Mouse (Mus musculus): ENCODE measurements at regions not wholly inside any gene's neighbourhood (a gene's known extent, or its start where the extent isn't known, plus 50 kb on each side); places are given as distances from the start of the nearest gene placed in this dataset.

DNA sequence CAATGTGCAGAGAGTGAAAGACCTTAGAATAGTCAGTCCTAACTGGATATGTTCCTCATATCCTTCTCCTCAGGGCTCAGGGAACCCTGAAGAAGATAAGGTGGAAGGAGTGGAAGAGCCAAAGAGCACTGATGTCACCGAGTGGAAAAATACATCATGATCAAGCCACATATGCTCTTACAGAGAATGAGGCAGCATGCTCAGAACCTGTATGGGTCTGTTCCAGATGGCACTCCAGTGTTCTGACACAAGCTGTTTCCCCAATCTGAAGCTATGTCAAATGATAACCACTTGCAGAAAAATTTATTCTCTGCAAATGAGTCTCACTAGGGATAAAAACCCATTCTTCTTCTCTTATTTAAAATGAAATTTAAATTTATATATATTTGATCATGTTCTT, 572.6 kb upstream of the Robo2 start:
- ATAC-seq (ENCODE audit: insufficient read depth, low read depth): no peak
- TF ChIP-seq EP300 (IDR thresholded peaks at IDR 0.05; ENCODE audit: low read depth) (no peak), CTCF (IDR thresholded peaks at IDR 0.05; ENCODE audit: low read depth) (no peak)
- DNase-seq (ENCODE audit: low spot score): no peak
- H3K27ac ChIP-seq (ENCODE audit: low read depth): no peak overlapping the region
- H3K27me3 ChIP-seq (ENCODE audit: control insufficient read depth, insufficient read depth, low read length): no peaks in the 10 kb centered on the region
- H3K9me3 ChIP-seq (replicated peaks; ENCODE audit: control insufficient read depth, low read length): no peaks in the 10 kb centered on the region
- H3K4me1 ChIP-seq (ENCODE audit: control insufficient read depth, insufficient read depth): no peaks in the 10 kb centered on the region
- H3K4me3 ChIP-seq (ENCODE audit: low read depth, low read length): no peak overlapping the region
- no peak overlapping the region for H3K9ac ChIP-seq (replicated peaks; ENCODE audit: low read depth, low read length)
- no peaks in the 10 kb centered on the region for H3K36me3 ChIP-seq (replicated peaks; ENCODE audit: control insufficient read depth, insufficient read depth, low read length)
- 50% methylated on average over 1 of the region's 1 CpGs for WGBS
- no peak overlapping the region for H3K4me2 ChIP-seq (ENCODE audit: low read depth, low read length)

DNA sequence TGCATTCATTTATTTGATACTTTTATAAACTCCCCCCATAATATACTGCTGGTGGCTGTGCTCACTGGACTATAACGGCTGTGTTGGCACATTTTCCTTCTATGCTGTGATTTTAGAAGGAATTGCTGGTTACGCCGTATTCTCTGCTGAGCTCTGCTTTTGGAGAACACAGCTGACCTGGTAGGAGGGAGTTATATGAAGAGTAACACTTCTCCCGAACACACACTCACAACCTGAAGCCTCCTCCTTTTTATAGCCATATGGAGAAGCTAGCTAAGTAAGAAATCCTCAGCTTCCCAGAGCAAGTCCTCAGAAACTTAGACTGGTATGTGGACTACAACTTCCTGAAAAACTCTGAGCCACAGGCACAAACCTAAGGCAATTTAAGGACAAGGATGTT, 554.5 kb upstream of the Robo2 start:
- whole genome bisulfite sequencing: 78% methylated on average over 4 of the region's 4 CpGs
- H3K27me3 ChIP-seq (ENCODE audit: control insufficient read depth, insufficient read depth, low read length): no peaks in the 10 kb centered on the region
- H3K9me3 ChIP-seq (replicated peaks; ENCODE audit: control insufficient read depth, low read length): no peaks in the 10 kb centered on the region
- TF ChIP-seq CTCF (IDR thresholded peaks at IDR 0.05; ENCODE audit: low read depth) (no peak), EP300 (IDR thresholded peaks at IDR 0.05; ENCODE audit: low read depth) (no peak)
- DNase-seq (ENCODE audit: low spot score) (no peak), ATAC-seq (ENCODE audit: insufficient read depth, low read depth) (no peak)
- no peaks in the 10 kb centered on the region for H3K36me3 ChIP-seq (replicated peaks; ENCODE audit: control insufficient read depth, insufficient read depth, low read length)
- H3K27ac ChIP-seq (ENCODE audit: low read depth): no peak overlapping the region
- H3K9ac ChIP-seq (replicated peaks; ENCODE audit: low read depth, low read length): no peak overlapping the region
- H3K4me3 ChIP-seq (ENCODE audit: low read depth, low read length): no peak overlapping the region
- H3K4me2 ChIP-seq (ENCODE audit: low read depth, low read length): no peak overlapping the region
- H3K4me1 ChIP-seq (ENCODE audit: control insufficient read depth, insufficient read depth): no peaks in the 10 kb centered on the region

DNA sequence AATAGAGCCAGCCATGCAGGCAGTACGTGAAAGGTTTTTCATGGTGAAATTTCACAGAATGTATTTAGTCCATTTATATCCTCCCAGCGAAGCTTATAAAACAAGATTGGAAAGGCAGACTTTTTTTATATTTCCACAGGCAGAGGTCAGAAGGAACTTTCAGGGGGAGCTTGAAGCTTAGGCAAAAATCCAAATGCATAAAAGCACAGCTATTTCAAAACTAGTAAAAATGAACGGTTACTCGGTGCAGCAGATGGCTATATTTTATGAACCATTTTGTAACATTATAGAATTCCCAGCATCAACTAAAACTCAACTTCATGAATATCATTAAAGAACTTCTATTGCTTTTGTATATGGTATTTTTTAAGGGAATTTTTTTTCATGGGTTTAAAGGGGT, 518.1 kb upstream of the Robo2 start:
- no peak for TF ChIP-seq CTCF (IDR thresholded peaks at IDR 0.05; ENCODE audit: low read depth)
- TF ChIP-seq EP300 (IDR thresholded peaks at IDR 0.05; ENCODE audit: low read depth): no peak
- no peak overlapping the region for H3K27ac ChIP-seq (ENCODE audit: low read depth)
- no peaks in the 10 kb centered on the region for H3K9me3 ChIP-seq (replicated peaks; ENCODE audit: control insufficient read depth, low read length)
- ATAC-seq (ENCODE audit: insufficient read depth, low read depth) (no peak), DNase-seq (ENCODE audit: low spot score) (no peak)
- no peak overlapping the region for H3K4me2 ChIP-seq (ENCODE audit: low read depth, low read length)
- WGBS: 76% methylated on average over 4 of the region's 4 CpGs
- H3K36me3 ChIP-seq (replicated peaks; ENCODE audit: control insufficient read depth, insufficient read depth, low read length): no peaks in the 10 kb centered on the region
- H3K4me3 ChIP-seq (ENCODE audit: low read depth, low read length): no peak overlapping the region
- H3K9ac ChIP-seq (replicated peaks; ENCODE audit: low read depth, low read length): no peak overlapping the region
- no peaks in the 10 kb centered on the region for H3K4me1 ChIP-seq (ENCODE audit: control insufficient read depth, insufficient read depth)
- H3K27me3 ChIP-seq (ENCODE audit: control insufficient read depth, insufficient read depth, low read length): no peaks in the 10 kb centered on the region

DNA sequence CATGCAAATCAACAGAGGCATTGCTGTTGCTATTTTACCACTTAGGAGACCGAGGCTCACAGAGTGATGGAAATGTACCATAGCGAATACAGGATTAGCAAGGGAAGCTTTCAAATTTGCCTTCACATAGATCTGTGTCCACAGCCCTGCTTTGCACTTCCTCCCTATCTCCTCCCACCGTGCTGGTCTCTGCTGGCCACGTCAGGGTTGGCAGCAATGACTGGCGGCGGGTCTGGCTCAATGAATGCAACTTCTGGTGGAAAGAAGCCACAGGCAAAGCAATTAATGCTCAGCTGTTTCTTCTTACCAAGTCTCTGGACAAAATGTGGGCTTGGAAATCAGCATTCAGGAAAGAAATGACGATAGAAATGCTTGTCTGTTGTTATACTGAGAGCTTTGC, 489.2 kb upstream of the Robo2 start:
- ATAC-seq (ENCODE audit: insufficient read depth, low read depth) (no peak), DNase-seq (ENCODE audit: low spot score) (peak; percentile 13)
- TF ChIP-seq EP300 (IDR thresholded peaks at IDR 0.05; ENCODE audit: low read depth): no peak
- TF ChIP-seq CTCF (IDR thresholded peaks at IDR 0.05; ENCODE audit: low read depth): no peak
- 31% methylated on average over 7 of the region's 7 CpGs for WGBS
- Histone ChIP-seq H3K9ac (replicated peaks; ENCODE audit: low read depth, low read length) (no peak overlapping the region), H3K4me1 (ENCODE audit: control insufficient read depth, insufficient read depth) (no peaks in the 10 kb centered on the region), H3K4me2 (ENCODE audit: low read depth, low read length) (peak overlapping the region; percentile 38), H3K9me3 (replicated peaks; ENCODE audit: control insufficient read depth, low read length) (no peaks in the 10 kb centered on the region), H3K27ac (ENCODE audit: low read depth) (peak overlapping the region; percentile 34; the same call in 1 of the 2 replicates), H3K27me3 (ENCODE audit: control insufficient read depth, insufficient read depth, low read length) (no peaks in the 10 kb centered on the region), H3K36me3 (replicated peaks; ENCODE audit: control insufficient read depth, insufficient read depth, low read length) (no peaks in the 10 kb centered on the region), H3K4me3 (ENCODE audit: low read depth, low read length) (0 out of 2 replicates have a peak overlapping the region, but pooled peaks have one; percentile 8)

DNA sequence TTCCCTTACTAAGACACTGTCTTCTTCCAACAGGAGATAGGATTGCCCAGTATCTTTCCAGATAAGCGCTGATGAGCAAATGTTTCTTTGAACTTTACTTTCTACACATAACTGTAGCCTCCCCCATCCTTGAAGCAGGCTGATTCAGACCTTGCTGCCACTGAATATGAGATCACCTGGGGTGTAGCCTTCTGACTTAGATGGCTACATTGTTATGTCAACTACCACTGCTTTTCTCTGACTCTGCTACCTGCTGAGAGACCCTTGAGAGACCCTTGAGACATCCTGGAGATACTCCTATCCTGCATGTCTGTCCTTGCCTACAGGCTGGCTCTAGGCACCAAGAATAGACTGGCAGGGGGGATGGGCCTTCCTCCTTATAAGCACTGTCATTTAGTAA, 476.1 kb upstream of the Robo2 start:
- Histone ChIP-seq H3K4me2 (ENCODE audit: low read depth, low read length) (no peak overlapping the region), H3K4me3 (ENCODE audit: low read depth, low read length) (no peak overlapping the region), H3K9ac (replicated peaks; ENCODE audit: low read depth, low read length) (no peak overlapping the region), H3K27ac (ENCODE audit: low read depth) (no peak overlapping the region), H3K9me3 (replicated peaks; ENCODE audit: control insufficient read depth, low read length) (no peaks in the 10 kb centered on the region), H3K27me3 (ENCODE audit: control insufficient read depth, insufficient read depth, low read length) (no peaks in the 10 kb centered on the region), H3K36me3 (replicated peaks; ENCODE audit: control insufficient read depth, insufficient read depth, low read length) (no peaks in the 10 kb centered on the region), H3K4me1 (ENCODE audit: control insufficient read depth, insufficient read depth) (no peaks in the 10 kb centered on the region)
- DNase-seq (ENCODE audit: low spot score): no peak
- ATAC-seq (ENCODE audit: insufficient read depth, low read depth): no peak
- no peak for TF ChIP-seq EP300 (IDR thresholded peaks at IDR 0.05; ENCODE audit: low read depth)
- TF ChIP-seq CTCF (IDR thresholded peaks at IDR 0.05; ENCODE audit: low read depth): no peak
- 29% methylated on average over 1 of the region's 1 CpGs for WGBS

DNA sequence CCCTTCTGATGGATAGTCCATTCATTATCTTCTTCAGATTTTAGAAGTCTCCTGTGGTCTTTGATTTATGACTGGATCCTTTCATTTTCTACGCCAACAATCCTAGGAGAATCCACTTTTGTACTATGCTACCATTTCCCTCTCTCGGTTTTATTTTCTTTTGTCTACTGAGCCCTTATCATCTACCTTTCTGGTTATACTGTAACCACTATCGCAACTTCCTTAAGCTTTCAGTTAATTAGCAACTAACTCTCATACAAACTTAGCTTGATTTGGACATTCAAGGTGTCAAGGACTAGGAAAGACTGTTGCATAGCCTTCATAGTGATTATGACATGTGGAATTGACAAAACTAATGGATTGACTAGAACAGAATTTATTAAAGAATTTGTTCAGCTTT, 467.0 kb upstream of the Robo2 start:
- DNase-seq (ENCODE audit: low spot score) (no peak), ATAC-seq (ENCODE audit: insufficient read depth, low read depth) (no peak)
- Histone ChIP-seq H3K4me2 (ENCODE audit: low read depth, low read length) (no peak overlapping the region), H3K4me3 (ENCODE audit: low read depth, low read length) (no peak overlapping the region), H3K4me1 (ENCODE audit: control insufficient read depth, insufficient read depth) (no peaks in the 10 kb centered on the region), H3K36me3 (replicated peaks; ENCODE audit: control insufficient read depth, insufficient read depth, low read length) (no peaks in the 10 kb centered on the region), H3K9ac (replicated peaks; ENCODE audit: low read depth, low read length) (no peak overlapping the region), H3K27ac (ENCODE audit: low read depth) (no peak overlapping the region), H3K9me3 (replicated peaks; ENCODE audit: control insufficient read depth, low read length) (no peaks in the 10 kb centered on the region), H3K27me3 (ENCODE audit: control insufficient read depth, insufficient read depth, low read length) (no peaks in the 10 kb centered on the region)
- TF ChIP-seq CTCF (IDR thresholded peaks at IDR 0.05; ENCODE audit: low read depth): no peak
- no peak for TF ChIP-seq EP300 (IDR thresholded peaks at IDR 0.05; ENCODE audit: low read depth)
- 76% methylated on average over 3 of the region's 3 CpGs for whole genome bisulfite sequencing
